In the genomic region with DNA sequence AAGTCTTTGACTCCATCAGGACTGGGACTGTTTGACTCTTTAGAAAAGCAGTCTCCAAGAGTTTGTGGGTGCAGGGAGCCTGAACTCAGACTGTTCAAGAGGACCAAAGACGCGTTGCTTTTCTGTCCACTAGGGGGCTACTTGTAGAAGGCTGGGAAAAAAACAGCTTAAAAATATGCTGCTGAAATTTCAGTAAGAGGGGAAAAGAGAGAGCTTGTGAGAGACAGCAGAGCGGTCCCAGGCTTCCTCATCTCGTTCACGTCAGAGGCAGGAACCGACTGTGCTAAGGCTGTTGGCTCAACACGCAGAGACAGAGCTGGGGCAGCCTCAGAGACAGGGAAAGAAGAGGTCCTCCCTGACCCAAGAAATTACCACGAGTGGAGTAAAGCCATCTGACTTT, we compare ENCODE assay signal across 8 mouse cellular contexts. TPM values are rescaled to one million over a fixed set of nuclear protein-coding genes. Genes with fewer than 3 reads are reported as not detected.
DNase-seq lines count a peak whose midpoint lies in the region; ATAC-seq and TF ChIP-seq lines count a peak whose summit lies in the region.

A gene (plus strand): TSS at position 192 of the 400 bp plus-strand sequence.

- no peaks in the 10 kb centered on the region for H3K4me1 ChIP-seq in bone marrow macrophage, adult 2 months (ENCODE audit: control insufficient read depth, insufficient read depth, low read length)
- H3K4me1 ChIP-seq in embryonic facial prominence, embryonic 13.5 days = peaks cover 6% of the 10 kb centered on the region; the same call in 1 of the 2 replicates
- H3K4me1 ChIP-seq in hindbrain, embryonic 16.5 days (ENCODE audit: control insufficient read depth, insufficient read depth, low read depth, low read length) = peaks cover 3% of the 10 kb centered on the region; the same call in 1 of the 2 replicates
- H3K4me1 ChIP-seq in midbrain, postnatal 0 days (ENCODE audit: insufficient read depth, low read length) = no peaks in the 10 kb centered on the region

- TF ChIP-seq POLR2A in bone marrow macrophage, adult 2 months (IDR thresholded peaks at IDR 0.05; ENCODE audit: borderline replicate concordance, low read depth, low read length) = no peak

- peak within 1 kb of the TSS; percentile 38; the same call in 1 of the 2 replicates for H3K4me2 ChIP-seq in embryonic facial prominence, embryonic 13.5 days
- peak within 1 kb of the TSS; percentile 51 for H3K4me2 ChIP-seq in hindbrain, embryonic 16.5 days (ENCODE audit: low read length)
- peak within 1 kb of the TSS; percentile 56 for H3K4me2 ChIP-seq in midbrain, postnatal 0 days (ENCODE audit: low read depth, low read length, poor library complexity, severe bottlenecking)

- intact Hi-C loops in left cerebral cortex, postnatal 14 days (cut with DNase I) = loop anchor here (5.0 to 10.0 kb wide), 8 partner anchors 44 to 661 kb away; no protein-coding TSS in a partner anchor

- TF ChIP-seq CTCF in bone marrow macrophage, adult 2 months (IDR thresholded peaks at IDR 0.05; ENCODE audit: low read depth, low read length) = peak; percentile 18; the same call in 1 of the 2 replicates
- TF ChIP-seq CTCF in midbrain, postnatal 0 days (IDR thresholded peaks at IDR 0.05) = peak; percentile 87

- H3K27me3 ChIP-seq in embryonic facial prominence, embryonic 13.5 days = peaks cover 24% of the 10 kb centered on the region
- H3K27me3 ChIP-seq in hindbrain, embryonic 16.5 days (replicated peaks; ENCODE audit: control insufficient read depth, insufficient read depth, low read length) = peaks cover 2% of the 10 kb centered on the region; the same call in 1 of the 2 replicates
- H3K27me3 ChIP-seq in midbrain, postnatal 0 days (ENCODE audit: insufficient read depth, low read length) = no peaks in the 10 kb centered on the region

- ATAC-seq in embryonic facial prominence, embryonic 13.5 days (ENCODE audit: insufficient number of reproducible peaks, insufficient read depth, low FRiP score, low TSS enrichment, low read depth) = no peak
- ATAC-seq in hindbrain, embryonic 16.5 days = peak; percentile 89
- ATAC-seq in midbrain, postnatal 0 days (ENCODE audit: low FRiP score) = peak; percentile 74

- peak; percentile 25 for DNase-seq in heart, adult 8-10 months (ENCODE audit: low spot score)
- no peak for DNase-seq in heart, adult 9 months (ENCODE audit: low spot score in 2 of 2)
- DNase-seq in left cerebral cortex, postnatal 14 days (ENCODE audit: low spot score in 2 of 2) = peak; percentile 88 to 89
- DNase-seq in midbrain, postnatal 0 days (ENCODE audit: low spot score) = peak; percentile 90
- DNase-seq in thymus, postnatal 4 days = peak; percentile 40

- H3K4me3 ChIP-seq in bone marrow macrophage, adult 2 months (ENCODE audit: insufficient read depth, low read length) = no peak within 1 kb of the TSS
- no peak within 1 kb of the TSS for H3K4me3 ChIP-seq in embryonic facial prominence, embryonic 13.5 days
- peak within 1 kb of the TSS; percentile 47 for H3K4me3 ChIP-seq in hindbrain, embryonic 16.5 days (ENCODE audit: low read length)
- H3K4me3 ChIP-seq in midbrain, postnatal 0 days (ENCODE audit: low read depth, low read length) = peak within 1 kb of the TSS; percentile 48

- H3K36me3 ChIP-seq in embryonic facial prominence, embryonic 13.5 days = no peaks in the 10 kb centered on the region
- H3K36me3 ChIP-seq in hindbrain, embryonic 16.5 days (ENCODE audit: control insufficient read depth, insufficient read depth, low read length) = no peaks in the 10 kb centered on the region
- H3K36me3 ChIP-seq in midbrain, postnatal 0 days (ENCODE audit: insufficient read depth, low read length) = no peaks in the 10 kb centered on the region

- H3K9me3 ChIP-seq in embryonic facial prominence, embryonic 13.5 days = no peaks in the 10 kb centered on the region
- no peaks in the 10 kb centered on the region for H3K9me3 ChIP-seq in hindbrain, embryonic 16.5 days (ENCODE audit: control insufficient read depth, low read length)
- no peaks in the 10 kb centered on the region for H3K9me3 ChIP-seq in midbrain, postnatal 0 days (ENCODE audit: low read length)

- WGBS in embryonic facial prominence, embryonic 13.5 days = under 1% methylated on average over 8 of the region's 8 CpGs
- WGBS in hindbrain, embryonic 16.5 days = under 1% methylated on average over 8 of the region's 8 CpGs
- 2% methylated on average over 8 of the region's 8 CpGs for WGBS in midbrain, postnatal 0 days

- no peak within 1 kb of the TSS for H3K27ac ChIP-seq in bone marrow macrophage, adult 2 months (ENCODE audit: insufficient read depth, low read depth, low read length)
- no peak within 1 kb of the TSS for H3K27ac ChIP-seq in embryonic facial prominence, embryonic 13.5 days
- peak within 1 kb of the TSS; percentile 5 for H3K27ac ChIP-seq in hindbrain, embryonic 16.5 days (ENCODE audit: low read depth, low read length)
- peak within 1 kb of the TSS; percentile 60 for H3K27ac ChIP-seq in midbrain, postnatal 0 days (ENCODE audit: low read depth, low read length)

- H3K9ac ChIP-seq in embryonic facial prominence, embryonic 13.5 days = no peak within 1 kb of the TSS
- H3K9ac ChIP-seq in hindbrain, embryonic 16.5 days (ENCODE audit: low read depth, low read length) = peak within 1 kb of the TSS; percentile 47
- H3K9ac ChIP-seq in midbrain, postnatal 0 days (replicated peaks; ENCODE audit: low read length, poor library complexity, severe bottlenecking) = peak within 1 kb of the TSS; percentile 25

RNA-seq across cellular contexts. Expression of the gene that starts here (rescaled TPM):
- under 1 TPM; 0.03 to 0.25 (median 0.10) TPM for total RNA-seq in heart, adult 8-10 months (2022)
- polyA plus RNA-seq in bone marrow macrophage, adult 2 months (2012; ENCODE audit: insufficient read depth, insufficient read length, missing spikeins) = not detected in 2 replicates
- polyA plus RNA-seq in embryonic facial prominence, embryonic 13.5 days (2015; fragmentation: Nextera tagmentation; extraction: Ambion mirVana) = 0.04 TPM in 1 of 2 replicates, not detected in the other
- 4.5 and 5.6 TPM in 2 replicates for polyA plus RNA-seq in hindbrain, embryonic 16.5 days (2015; fragmentation: Nextera tagmentation; extraction: Ambion mirVana)
- 100 to 1,000 TPM; 126 to 151 TPM for total RNA-seq in left cerebral cortex, postnatal 14 days (2021)
- 49.7 and 50.9 TPM in 2 replicates for total RNA-seq in midbrain, postnatal 0 days (2014; rRNA removed)
- polyA plus RNA-seq in midbrain, postnatal 0 days (2015; fragmentation: Nextera tagmentation; extraction: Ambion mirVana) = 3.4 and 5.8 TPM in 2 replicates

Comparison
In these comparisons a context has a peak if more than half of its experiments do, and no peak if none do; other contexts are left out.
1. RNA of the gene that starts here (total RNA-seq): 126 to 151 TPM in left cerebral cortex, postnatal 14 days and 49.7 to 50.9 TPM in midbrain, postnatal 0 days; 0.03 to 0.25 TPM in heart, adult 8-10 months; every median in the first group is over 10 times any median in the second.
2. Peak in DNase-seq in heart, adult 8-10 months; RNA of the gene not detected or under 1 TPM.
3. DNase-seq: peak in left cerebral cortex, postnatal 14 days (2 of 2), midbrain, postnatal 0 days (single experiment) and thymus, postnatal 4 days (single experiment); none in heart, adult 9 months (0 of 2).
4. H3K27ac ChIP-seq: peak in hindbrain, embryonic 16.5 days (single experiment) and midbrain, postnatal 0 days (single experiment); none in bone marrow macrophage, adult 2 months (single experiment) and embryonic facial prominence, embryonic 13.5 days (single experiment).
5. H3K4me3 ChIP-seq: peak in hindbrain, embryonic 16.5 days (single experiment) and midbrain, postnatal 0 days (single experiment); none in bone marrow macrophage, adult 2 months (single experiment) and embryonic facial prominence, embryonic 13.5 days (single experiment).
6. Peak in every context shown above with its lines, with median percentiles within 50 percentile points of each other: H3K4me2 ChIP-seq.